Mouse (Mus musculus) lung, postnatal 0 days (tissue): ENCODE measurements around the gene Fbp1.

Experiments used
- CTCF ChIP-seq: IDR thresholded peaks from 2 replicates; pipeline ENCODE4 v1.5.1; 2016; ENCODE audit warnings: antibody characterized with exemption, mild to moderate bottlenecking
- EP300 ChIP-seq: IDR thresholded peaks from 2 replicates; pipeline ENCODE4 v1.6.1; 2016; ENCODE audit warnings: antibody characterized with exemption, mild to moderate bottlenecking, control low read depth

- TF ChIP-seq CTCF: no peak
- peak; percentile 43; the same call in 1 of the 2 replicates for TF ChIP-seq EP300
Measured at GRCm38 (mm10) chr13:62923182-62923581, 35.1 kb upstream of the Fbp1 start.
